Mouse (Mus musculus): ENCODE results near the gene Usp38. TPM values are rescaled to one million over a fixed set of nuclear protein-coding genes. Genes with fewer than 3 reads are reported as not detected.
A peak's percentile ranks its signal among the peaks of the same experiment; 100 is the strongest.
"Not testable (repeated sequence)": the region's sequence is repeated elsewhere in the genome, so short reads cannot be mapped to it uniquely, and the experiment has no call there.

Usp38 gene
- 6.4 and 7.4 TPM in 2 replicates for polyA plus RNA-seq (2012; rRNA removed)

DNA sequence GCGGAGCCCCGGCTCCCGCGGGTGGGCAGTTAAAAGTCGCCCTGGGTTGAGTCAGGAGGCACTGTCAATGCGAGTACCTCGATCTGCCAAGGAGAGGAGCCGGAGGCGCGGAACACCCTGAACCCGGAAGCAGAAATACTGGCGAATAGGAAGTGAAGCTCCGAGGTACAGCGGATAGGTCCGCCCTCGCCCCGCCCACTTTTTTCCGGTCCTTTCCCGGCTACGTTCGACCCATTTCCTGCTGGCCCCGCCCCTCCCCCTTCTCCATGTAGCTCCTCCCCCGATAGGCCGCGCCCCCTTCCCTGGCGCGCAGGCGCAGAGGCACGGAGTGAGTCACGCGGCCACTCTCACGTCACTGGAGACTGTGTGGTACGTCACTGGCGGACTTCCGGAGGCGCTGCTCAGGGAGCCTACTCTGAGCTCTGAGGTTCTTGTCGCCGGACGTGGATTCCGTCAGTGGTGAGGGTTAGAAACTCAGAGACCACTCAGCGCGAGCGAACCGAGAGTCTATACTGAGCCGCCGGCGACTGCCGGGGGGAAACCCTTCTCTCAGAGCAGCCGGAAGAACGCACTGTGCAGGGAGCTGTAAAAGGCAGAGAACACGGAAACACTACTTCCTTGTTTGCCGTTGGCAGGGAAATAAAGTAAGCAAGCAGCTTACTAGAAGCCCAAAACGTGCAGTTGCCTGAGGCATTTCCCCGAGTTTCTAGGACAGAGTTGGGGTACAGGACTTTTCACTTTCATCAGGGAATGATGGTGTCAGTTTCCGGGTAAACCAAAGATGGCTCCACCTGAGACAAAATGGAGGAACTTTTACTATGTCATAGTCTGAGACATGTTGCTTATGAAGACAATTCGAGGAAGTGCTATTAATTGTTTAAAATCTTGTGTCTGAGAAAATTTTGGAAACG is at the start of gene Usp38:
Usp38 (minus strand) TSS at position 140 of the 911 bp plus-strand sequence.
- Histone ChIP-seq H3K4me1 (ENCODE audit: control insufficient read depth, insufficient read depth, low read length) (peaks cover 8% of the 10 kb centered on the region; the same call in 1 of the 2 replicates), H3K27ac (ENCODE audit: insufficient read depth, low read depth, low read length) (peak within 1 kb of the TSS; percentile 96), H3K27me3 (replicated peaks; ENCODE audit: control insufficient read depth, insufficient read depth, low read length) (no peaks in the 10 kb centered on the region), H3K36me3 (ENCODE audit: control insufficient read depth, insufficient read depth, low read length) (no peaks in the 10 kb centered on the region; the same call in 1 of the 2 replicates), H3K4me3 (ENCODE audit: insufficient read depth, low read depth, low read length) (peak within 1 kb of the TSS; percentile 89)
- TF ChIP-seq POLR2A (IDR thresholded peaks at IDR 0.05; ENCODE audit: low read depth, low read length): peak; percentile 93
- TF ChIP-seq CTCF (conservative IDR thresholded peaks at IDR 0.05; ENCODE audit: insufficient read depth, insufficient read length, low read depth, low read length): no peak
- 2% methylated on average over 57 of the region's 57 CpGs for WGBS
- peak; percentile 99 for DNase-seq

DNA sequence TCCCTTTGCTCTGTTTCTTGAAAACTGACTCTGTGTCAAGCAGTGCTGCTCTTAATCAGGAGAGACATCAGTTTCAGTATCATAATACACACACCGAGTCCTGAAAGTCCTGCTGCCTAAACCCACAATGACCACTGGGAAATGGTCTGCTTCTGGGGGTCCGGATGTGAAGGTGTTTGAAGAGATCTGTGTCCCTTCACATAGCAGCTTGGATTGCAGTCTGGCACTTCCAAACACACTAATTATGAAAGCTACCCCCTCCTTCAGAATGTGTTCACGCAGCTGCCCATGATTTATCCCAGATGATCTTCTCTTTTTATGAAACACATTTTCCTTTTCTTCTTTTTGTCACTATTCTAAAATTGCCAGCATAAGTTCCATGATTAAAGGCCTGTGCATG is 47.8 kb upstream of the Usp38 start:
- WGBS: 59% methylated on average over 3 of the region's 3 CpGs
- Histone ChIP-seq H3K4me1 (ENCODE audit: control insufficient read depth, insufficient read depth, low read length) (no peaks in the 10 kb centered on the region), H3K27me3 (replicated peaks; ENCODE audit: control insufficient read depth, insufficient read depth, low read length) (no peaks in the 10 kb centered on the region), H3K36me3 (ENCODE audit: control insufficient read depth, insufficient read depth, low read length) (no peaks in the 10 kb centered on the region), H3K4me3 (ENCODE audit: insufficient read depth, low read depth, low read length) (no peak overlapping the region), H3K27ac (ENCODE audit: insufficient read depth, low read depth, low read length) (no peak overlapping the region)
- DNase-seq: no peak
- TF ChIP-seq POLR2A (IDR thresholded peaks at IDR 0.05; ENCODE audit: low read depth, low read length): no peak
- TF ChIP-seq CTCF (conservative IDR thresholded peaks at IDR 0.05; ENCODE audit: insufficient read depth, insufficient read length, low read depth, low read length): no peak

DNA sequence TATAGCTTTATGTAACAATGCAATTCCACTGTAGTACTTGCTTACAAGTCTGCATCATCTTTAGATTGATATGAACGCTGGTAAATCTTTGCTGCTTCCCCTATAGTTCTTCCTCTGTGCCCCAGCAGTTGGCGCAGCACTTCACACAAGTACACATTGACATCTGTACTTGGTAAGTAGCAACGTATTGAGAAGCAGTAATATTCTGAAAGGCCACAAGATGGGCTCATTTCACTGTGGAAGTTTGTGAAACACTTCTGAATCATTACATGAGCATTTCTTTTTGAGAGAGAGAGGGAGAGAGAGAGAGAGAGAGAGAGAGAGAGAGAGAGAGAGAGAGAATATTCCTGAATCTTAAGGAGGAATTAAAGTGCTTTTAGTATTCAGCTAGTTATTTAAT is 47.2 kb upstream of the Usp38 start:
- H3K36me3 ChIP-seq (ENCODE audit: control insufficient read depth, insufficient read depth, low read length): no peaks in the 10 kb centered on the region
- H3K4me3 ChIP-seq (ENCODE audit: insufficient read depth, low read depth, low read length): no peak overlapping the region
- peak; percentile 49 for DNase-seq
- 12% methylated on average over 3 of the region's 3 CpGs for WGBS
- no peaks in the 10 kb centered on the region for H3K4me1 ChIP-seq (ENCODE audit: control insufficient read depth, insufficient read depth, low read length)
- H3K27me3 ChIP-seq (replicated peaks; ENCODE audit: control insufficient read depth, insufficient read depth, low read length): no peaks in the 10 kb centered on the region
- TF ChIP-seq CTCF (conservative IDR thresholded peaks at IDR 0.05; ENCODE audit: insufficient read depth, insufficient read length, low read depth, low read length) (no peak), POLR2A (IDR thresholded peaks at IDR 0.05; ENCODE audit: low read depth, low read length) (no peak)
- no peak overlapping the region for H3K27ac ChIP-seq (ENCODE audit: insufficient read depth, low read depth, low read length)

DNA sequence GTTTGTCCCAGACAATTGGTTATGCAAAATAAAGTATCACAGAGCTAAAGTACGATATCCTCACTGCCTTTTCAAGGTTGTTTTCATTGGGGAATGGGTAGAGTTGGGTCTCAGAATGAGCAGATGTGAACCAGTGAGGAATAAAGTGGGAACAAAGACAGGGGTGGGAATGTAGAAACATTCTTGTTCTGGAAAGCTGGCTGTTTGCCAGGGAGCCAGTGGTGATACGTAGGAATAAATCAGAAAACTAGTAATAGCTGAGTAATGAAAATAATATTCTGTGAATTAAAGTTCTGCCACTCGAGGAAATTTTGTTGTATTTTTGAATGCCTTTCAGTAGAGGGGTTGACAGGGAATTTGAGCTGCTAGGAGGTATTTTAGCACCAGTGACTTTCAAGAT is 29.5 kb upstream of the Usp38 start:
- 37% methylated on average over 3 of the region's 3 CpGs for WGBS
- H3K27me3 ChIP-seq (replicated peaks; ENCODE audit: control insufficient read depth, insufficient read depth, low read length): no peaks in the 10 kb centered on the region
- DNase-seq: no peak
- H3K27ac ChIP-seq (ENCODE audit: insufficient read depth, low read depth, low read length): no peak overlapping the region
- H3K36me3 ChIP-seq (ENCODE audit: control insufficient read depth, insufficient read depth, low read length): no peaks in the 10 kb centered on the region
- H3K4me1 ChIP-seq (ENCODE audit: control insufficient read depth, insufficient read depth, low read length): no peaks in the 10 kb centered on the region
- TF ChIP-seq CTCF (conservative IDR thresholded peaks at IDR 0.05; ENCODE audit: insufficient read depth, insufficient read length, low read depth, low read length) (no peak), POLR2A (IDR thresholded peaks at IDR 0.05; ENCODE audit: low read depth, low read length) (no peak)
- no peak overlapping the region for H3K4me3 ChIP-seq (ENCODE audit: insufficient read depth, low read depth, low read length)

DNA sequence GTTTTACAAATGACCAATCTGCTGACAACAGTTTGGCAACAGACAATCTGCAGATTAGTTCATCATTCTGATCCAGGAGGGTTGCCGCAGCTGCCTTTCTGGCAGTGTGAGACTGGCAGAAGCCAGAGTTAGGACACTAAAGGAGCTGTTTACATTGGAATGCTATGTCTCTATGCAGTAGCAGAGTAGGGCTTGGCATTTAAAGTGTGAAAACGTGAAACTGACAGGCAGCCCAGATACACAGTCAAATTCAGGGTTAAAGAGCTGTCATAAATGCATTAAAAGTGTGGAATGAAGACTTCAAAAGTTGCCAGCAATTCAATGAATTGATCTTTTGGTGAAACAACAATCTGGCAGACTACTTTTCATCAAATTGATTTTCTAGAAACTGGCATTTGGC is 13.3 kb upstream of the Usp38 start:
- Histone ChIP-seq H3K27me3 (replicated peaks; ENCODE audit: control insufficient read depth, insufficient read depth, low read length) (no peaks in the 10 kb centered on the region), H3K4me1 (ENCODE audit: control insufficient read depth, insufficient read depth, low read length) (no peaks in the 10 kb centered on the region), H3K4me3 (ENCODE audit: insufficient read depth, low read depth, low read length) (no peak overlapping the region), H3K36me3 (ENCODE audit: control insufficient read depth, insufficient read depth, low read length) (no peaks in the 10 kb centered on the region), H3K27ac (ENCODE audit: insufficient read depth, low read depth, low read length) (no peak overlapping the region)
- TF ChIP-seq POLR2A (IDR thresholded peaks at IDR 0.05; ENCODE audit: low read depth, low read length) (no peak), CTCF (conservative IDR thresholded peaks at IDR 0.05; ENCODE audit: insufficient read depth, insufficient read length, low read depth, low read length) (no peak)
- 56% methylated on average over 2 of the region's 2 CpGs for WGBS
- no peak for DNase-seq

DNA sequence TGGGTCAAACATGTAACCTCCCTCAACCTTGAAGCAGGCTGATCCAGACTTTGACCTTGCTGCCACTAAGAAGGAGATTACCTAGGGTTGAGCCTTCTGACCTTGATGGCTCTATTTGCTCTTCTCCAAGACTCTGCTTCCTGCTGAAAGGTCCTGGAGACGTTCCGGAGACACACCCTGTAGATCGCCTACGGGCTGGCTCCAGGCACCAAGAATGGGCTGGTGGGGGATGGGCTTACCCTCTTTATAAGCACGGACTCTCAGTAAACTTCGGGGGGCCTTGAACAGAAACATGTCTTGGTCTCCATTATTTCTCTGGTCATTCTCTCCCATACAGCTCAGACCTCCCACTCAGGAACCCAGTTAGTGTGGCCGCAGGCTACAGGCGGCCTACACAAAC is 2.8 kb upstream of the Usp38 start:
- H3K27ac ChIP-seq (ENCODE audit: insufficient read depth, low read depth, low read length); DNase-seq; H3K4me3 ChIP-seq (ENCODE audit: insufficient read depth, low read depth, low read length); H3K36me3 ChIP-seq (ENCODE audit: control insufficient read depth, insufficient read depth, low read length); H3K4me1 ChIP-seq (ENCODE audit: control insufficient read depth, insufficient read depth, low read length); H3K27me3 ChIP-seq (replicated peaks; ENCODE audit: control insufficient read depth, insufficient read depth, low read length): not testable (repeated sequence)
- 92% methylated on average over 8 of the region's 8 CpGs for WGBS

DNA sequence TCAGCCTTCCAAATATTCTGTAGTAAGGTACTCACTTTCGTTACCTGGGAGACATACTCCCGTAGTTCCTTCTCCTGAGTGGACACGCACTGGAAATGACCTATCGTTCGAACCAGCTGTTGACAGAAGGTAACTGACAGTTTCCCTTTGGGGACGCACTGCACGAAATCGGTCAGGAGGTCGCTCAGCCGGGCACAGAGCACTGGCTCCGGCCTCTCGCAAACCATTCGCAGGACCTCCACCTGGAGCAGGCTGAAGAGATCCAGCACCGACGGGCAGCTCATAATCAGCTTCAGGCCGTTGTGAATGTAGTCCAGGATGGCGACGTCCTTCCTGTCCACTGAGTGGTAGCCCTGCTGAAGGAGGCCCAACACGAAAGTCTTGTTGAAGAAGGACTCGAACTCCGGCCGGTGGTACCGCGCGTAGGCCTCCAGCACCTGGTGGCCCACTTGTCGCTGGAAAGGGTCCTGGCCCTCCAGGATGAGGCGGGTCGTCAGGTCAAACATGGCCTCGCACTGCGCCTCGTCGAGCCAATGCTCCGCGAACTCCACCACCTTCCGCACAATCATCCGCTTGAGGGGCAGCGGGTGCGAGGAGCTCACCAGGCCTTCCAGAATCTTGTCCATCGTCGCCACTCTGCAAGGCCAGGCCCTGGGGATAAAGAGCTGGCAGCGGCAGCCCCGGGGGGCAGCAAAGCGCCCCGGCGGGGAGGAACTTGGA is 757 bp downstream of the Usp38 start:
- H3K4me1 ChIP-seq (ENCODE audit: control insufficient read depth, insufficient read depth, low read length): peaks cover 8% of the 10 kb centered on the region; the same call in 1 of the 2 replicates
- H3K36me3 ChIP-seq (ENCODE audit: control insufficient read depth, insufficient read depth, low read length): no peaks in the 10 kb centered on the region; the same call in 1 of the 2 replicates
- H3K27ac ChIP-seq (ENCODE audit: insufficient read depth, low read depth, low read length): peak overlapping the region; percentile 62
- H3K4me3 ChIP-seq (ENCODE audit: insufficient read depth, low read depth, low read length): peak overlapping the region; percentile 84
- DNase-seq: peak; percentile 23
- H3K27me3 ChIP-seq (replicated peaks; ENCODE audit: control insufficient read depth, insufficient read depth, low read length): no peaks in the 10 kb centered on the region
- WGBS: under 1% methylated on average over 45 of the region's 45 CpGs
- TF ChIP-seq POLR2A (IDR thresholded peaks at IDR 0.05; ENCODE audit: low read depth, low read length): no peak
- TF ChIP-seq CTCF (conservative IDR thresholded peaks at IDR 0.05; ENCODE audit: insufficient read depth, insufficient read length, low read depth, low read length): no peak
